Mouse (Mus musculus): ENCODE results near the gene Atm.

Atm gene

GRCm38 (mm10) chr9:53536558-53537320 lies at the start of gene Atm, which contains the start of gene Npat:
Gene Atm (minus strand): TSS chr9:53536740.
Gene Npat (plus strand): TSS chr9:53537047.
- peak; percentile 99 to 100 for DNase-seq

- DNase-seq = no peak
Observed at GRCm38 (mm10) chr9:53581870-53582269, 45.3 kb upstream of the Atm start.

GRCm38 (mm10) chr9:53575721-53576120 lies 39.2 kb upstream of the Atm start:
- no peak for DNase-seq

DNA sequence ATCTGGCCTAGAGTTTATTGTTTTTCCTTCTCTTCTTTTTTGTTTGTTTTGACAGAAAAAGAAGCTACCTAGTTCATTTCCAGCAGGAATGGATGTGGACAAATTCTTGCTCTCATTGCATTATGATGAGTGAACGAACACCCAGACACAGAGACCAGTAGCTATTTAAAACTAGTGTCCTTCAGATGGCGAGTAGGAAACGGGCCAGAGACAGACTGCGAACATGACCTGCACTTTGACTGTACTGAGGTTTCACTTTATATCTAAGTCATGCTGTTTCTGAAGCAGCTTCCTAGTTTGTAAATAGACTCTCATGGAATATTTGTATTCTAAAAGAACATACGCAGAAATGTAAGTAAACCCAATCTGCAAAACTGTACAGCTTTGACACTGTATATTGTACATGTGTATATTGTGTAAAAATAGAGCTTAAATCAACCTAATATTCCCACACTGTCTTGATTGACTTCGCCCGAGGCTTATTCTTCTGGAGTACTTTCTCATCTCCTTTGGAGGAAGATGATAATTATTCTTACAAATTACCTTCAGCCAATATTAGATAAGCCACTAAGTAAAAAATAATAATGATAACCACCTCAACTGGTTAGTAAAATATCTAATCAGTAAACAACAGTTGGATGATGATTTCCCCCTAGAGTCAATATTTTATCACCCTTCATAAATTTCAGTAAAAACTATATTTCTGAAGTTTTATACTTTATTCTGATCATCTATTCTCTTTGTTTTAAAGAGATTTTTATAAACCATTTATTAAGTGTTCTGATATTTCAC lies 36.2 kb upstream of the Atm start:
- DNase-seq = no peak

DNA sequence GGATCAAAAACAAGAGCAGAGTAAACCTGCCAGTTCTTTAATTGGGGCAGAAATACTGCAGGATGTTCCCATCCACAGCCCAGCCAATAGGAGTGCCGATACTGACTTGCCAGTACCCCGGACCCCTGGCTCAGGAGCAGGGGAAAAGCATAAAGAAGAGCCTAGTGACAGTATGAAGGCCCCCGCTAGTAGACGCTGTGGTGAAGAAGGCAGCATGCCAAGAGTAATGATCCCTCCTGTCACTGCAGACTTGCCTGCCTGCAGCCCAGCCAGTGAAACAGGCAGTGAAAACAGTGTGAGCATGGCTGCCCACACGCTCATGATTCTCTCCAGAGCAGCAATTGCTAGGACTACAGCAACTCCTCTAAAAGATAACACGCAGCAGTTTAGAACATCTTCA lies 34.1 kb upstream of the Atm start:
- DNase-seq = no peak

DNA sequence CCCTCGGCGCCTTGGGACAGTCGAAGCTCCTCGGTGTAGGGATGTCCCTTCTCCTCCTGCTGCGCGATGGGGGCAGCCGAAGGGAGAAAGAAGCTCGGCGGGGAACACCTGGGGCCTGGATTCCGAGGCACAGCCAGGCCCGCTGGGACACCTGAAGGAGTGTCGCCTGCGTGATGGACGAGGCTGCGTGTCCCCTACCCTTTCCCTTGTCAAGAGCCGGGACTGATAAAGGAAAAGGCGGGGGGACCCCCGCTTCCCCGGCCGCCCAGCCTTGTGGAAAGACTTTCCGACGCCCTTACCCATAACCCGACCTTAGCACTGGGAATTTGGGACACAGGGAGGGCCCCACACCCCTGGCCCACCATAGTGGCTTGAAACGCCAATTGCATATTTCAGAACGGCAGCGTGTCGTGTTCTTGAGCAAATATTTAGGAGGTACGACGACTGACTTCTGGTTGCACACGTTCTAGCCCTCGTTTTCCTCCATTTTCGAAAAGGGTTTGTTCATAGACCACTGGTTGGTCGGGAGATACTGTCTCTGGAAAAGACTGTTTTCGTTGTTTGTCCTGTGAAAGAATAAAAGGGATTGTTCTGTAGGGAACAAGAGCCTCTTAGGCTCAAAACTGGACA lies 911 bp upstream of the Atm start:
- no peak for DNase-seq

DNA sequence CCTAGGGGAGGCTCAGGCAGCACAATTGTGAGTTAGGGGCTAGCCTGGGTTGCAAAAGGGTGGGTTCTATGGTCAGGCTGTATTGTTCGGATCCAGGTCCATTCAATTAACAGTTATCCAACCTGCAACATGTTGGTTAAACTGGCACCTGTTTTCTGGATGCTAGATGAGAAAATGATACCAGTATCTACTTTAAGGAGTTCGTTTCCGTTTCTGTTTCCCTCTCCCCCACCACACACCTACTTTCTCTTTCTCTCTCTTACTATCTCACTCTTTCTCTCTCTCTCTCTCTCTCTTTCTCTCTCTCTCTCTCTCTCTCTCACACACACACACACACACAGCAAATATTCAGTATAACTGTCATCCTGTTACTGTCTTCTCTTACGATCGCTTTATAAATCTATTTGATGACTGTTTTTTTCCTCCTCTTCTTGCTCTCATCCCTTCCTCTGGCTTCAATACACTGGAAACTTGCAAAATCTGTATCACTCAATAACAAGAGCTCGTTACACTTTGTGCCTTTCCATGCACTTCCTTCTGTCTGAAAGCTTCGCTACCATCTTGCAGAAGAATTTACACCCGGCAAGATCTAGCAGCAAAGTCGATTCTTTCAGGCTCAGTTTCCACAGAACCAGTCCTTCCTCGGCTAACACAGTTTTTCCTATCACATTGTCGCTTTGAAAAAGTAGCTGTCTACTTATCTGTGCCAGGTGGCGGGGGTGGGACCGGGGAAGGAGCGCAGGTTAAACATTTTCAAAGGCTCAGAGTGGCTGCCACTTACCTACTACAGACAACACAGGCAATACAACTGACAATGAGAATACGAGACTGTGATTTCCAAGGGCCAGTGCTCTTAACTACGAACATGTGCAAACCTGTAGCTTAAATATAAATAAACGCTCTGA lies 872 bp downstream of the Atm start:
- peak; percentile 44 to 47 for DNase-seq

- DNase-seq = no peak
Observed at GRCm38 (mm10) chr9:53517373-53518009, 19.0 kb downstream of the Atm start.

DNA sequence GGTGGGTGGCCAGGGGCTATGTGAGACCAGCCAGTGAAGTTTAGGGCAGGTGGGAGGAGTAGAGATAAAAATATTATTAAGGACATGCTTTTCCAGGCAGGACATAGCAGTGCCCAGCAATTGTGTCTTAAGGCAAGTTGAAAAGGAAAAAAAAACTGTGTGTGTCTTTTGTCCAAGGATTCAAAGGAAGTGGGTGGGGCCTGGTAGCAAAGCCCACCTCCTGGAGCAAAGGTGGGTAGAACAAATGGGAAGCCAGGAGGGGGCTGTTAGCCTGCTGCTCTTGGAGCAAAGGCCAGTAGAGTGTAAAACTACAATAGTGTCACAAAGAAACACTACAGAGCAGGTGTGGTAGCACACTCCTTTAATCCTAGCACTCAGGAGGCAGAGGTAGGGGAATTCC lies 22.4 kb downstream of the Atm start:
- DNase-seq = no peak

- no peak for DNase-seq
Observed at GRCm38 (mm10) chr9:53508053-53508452, 28.5 kb downstream of the Atm start.

- DNase-seq = no peak
Observed at GRCm38 (mm10) chr9:53485886-53486285, 50.7 kb downstream of the Atm start.

DNA sequence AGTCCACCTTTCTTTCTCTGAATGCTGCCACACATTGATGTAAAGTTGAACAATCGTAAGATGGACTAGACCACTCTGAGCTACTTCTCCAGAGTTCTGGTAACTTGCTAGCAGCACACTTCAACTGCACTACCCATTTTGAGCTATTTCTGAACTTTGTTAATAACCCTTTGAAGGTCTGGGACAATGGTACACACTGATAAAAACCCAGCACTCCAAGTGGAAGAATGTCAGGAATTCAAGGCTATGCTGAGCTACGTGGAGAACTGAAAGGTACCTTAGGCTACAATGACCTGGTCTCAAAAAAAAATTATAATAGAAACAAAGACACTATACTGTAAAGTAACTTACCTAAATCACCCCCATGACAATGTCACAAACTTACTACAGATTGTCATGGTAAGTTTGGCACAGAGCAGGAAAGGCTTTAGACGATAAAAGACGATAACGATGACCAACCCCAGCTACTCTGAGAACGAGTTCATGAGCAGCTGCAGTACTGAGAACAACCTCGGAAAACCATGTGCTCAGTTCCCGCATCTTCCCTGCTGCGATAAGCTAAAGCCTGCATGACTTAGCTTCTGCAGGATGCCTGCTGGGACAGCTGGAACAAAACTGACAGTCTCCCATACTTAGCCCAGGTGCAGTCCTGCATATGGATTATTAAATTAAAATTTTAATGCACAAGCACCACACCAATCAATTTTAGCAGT lies 63.6 kb downstream of the Atm start:
- DNase-seq = no peak

- DNase-seq = no peak
Observed at GRCm38 (mm10) chr9:53452038-53452437, 84.5 kb downstream of the Atm start.

GRCm38 (mm10) chr9:53450609-53451008 lies 85.9 kb downstream of the Atm start:
- DNase-seq = no peak

- no peak for DNase-seq
Observed at GRCm38 (mm10) chr9:53435830-53436570, 100.5 kb downstream of the Atm start.

DNA sequence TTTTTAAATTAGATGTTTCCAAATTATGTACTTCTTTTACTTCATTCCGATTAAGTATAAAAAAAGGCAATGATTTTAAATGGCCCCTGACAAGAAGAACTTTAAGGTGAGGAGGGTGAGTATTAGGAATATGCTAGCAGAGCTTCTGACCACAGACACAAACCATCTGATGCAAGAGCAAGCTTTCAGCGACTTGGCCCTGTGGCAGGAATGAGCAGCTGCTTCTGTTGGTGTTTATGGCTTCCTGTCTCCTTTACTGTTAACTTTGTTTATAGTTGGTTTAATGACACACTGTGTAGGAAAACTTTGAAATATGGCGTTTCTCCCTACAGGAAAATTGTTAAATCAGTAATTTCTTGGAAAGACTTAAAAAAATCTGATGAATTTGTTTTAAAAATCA lies 108.9 kb downstream of the Atm start:
- DNase-seq = no peak

DNA sequence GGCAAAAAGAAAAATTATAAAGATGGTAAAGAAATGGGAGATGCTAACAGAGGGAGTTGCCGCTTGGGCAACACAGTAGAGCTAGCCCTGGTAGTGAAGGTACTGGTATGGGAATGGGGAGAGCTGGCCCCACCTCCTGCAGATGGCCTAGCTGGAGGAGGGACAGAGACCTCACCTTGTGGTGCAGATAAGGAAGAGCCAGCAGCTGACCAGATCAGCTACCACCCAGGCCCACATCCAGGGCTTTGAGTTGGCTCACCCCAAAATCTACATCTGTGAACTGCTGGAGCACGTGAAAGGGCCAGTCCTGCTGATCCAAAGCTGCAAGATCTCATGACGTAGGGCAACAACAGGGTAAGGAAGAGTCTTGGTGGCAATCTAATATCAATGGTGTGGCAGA lies 109.8 kb downstream of the Atm start:
- no peak for DNase-seq

GRCm38 (mm10) chr9:53422133-53422896 lies 114.2 kb downstream of the Atm start:
- peak in 1 of 2 experiments; percentile 12 for DNase-seq

DNA sequence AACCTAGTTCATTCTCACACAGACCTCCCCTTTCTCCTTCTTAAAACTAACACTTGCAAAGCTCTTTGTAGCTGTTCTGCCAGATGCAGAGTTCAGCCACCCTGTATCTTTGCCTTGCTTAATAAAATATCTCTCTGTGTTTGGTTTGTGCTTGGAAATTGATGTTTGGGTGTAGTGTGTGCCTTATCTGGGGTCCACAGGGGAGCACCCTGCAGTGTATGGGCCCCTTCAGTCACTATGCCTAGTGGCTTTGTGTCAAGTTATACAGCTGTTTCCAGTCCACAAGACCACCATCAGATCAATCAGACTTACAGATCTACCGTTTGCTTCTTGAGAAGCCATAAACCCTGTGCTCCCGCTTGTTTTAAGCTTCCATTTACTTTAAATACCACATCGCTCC lies 127.1 kb downstream of the Atm start:
- no peak for DNase-seq

DNA sequence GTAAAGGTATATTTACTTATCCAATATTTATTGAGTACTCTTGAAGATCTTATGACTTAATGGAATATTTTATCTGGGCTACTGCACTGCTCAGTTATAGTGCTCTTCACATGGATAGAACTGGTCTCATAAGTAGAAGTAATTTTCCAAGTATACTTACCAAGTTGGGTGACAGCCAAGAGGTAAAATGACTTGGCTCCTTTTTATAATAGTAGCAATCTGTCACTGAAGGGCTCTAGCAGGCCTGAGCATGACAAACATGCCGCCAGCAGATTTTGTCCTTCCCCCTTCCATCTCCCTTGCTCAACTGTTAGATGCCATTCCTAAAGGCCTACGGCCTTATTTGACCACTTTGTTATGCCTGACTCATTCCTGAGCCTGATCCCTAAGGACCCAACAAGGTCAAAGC lies 127.6 kb downstream of the Atm start:
- DNase-seq = peak in 1 of 2 experiments; percentile 60
